Mouse (Mus musculus) midbrain, embryonic 16.5 days (tissue): ENCODE measurements around the gene Nup214. TPM values are rescaled to one million over a fixed set of nuclear protein-coding genes. Genes with fewer than 3 reads are reported as not detected.

Source experiments
- ATAC-seq: fragments of 200-750 bp; cut with Nextera tagmentation; 2 replicates; pipeline ENCODE4 v1.8.0; 2017; ENCODE audit warnings: moderate TSS enrichment
- H3K27ac ChIP-seq: fragments of 300-500 bp; sonication (generic); 2 replicates; pipeline ENCODE4 v1.5.1; 2014; ENCODE audit warnings: mild to moderate bottlenecking, low read length, mixed read lengths
- H3K27me3 ChIP-seq: fragments of 300-500 bp; sonication (generic); 2 replicates; pipeline ENCODE4 v1.6.1; 2014; ENCODE audit warnings: low read depth, low read length, mixed read lengths; ENCODE audit not compliant: control insufficient read depth, insufficient read depth
- H3K36me3 ChIP-seq: fragments of 300-500 bp; sonication (generic); 2 replicates; pipeline ENCODE4 v1.6.1; 2014; ENCODE audit warnings: mild to moderate bottlenecking, low read length, moderate library complexity, mixed read lengths; ENCODE audit not compliant: control insufficient read depth, insufficient read depth
- H3K4me1 ChIP-seq: fragments of 300-500 bp; sonication (generic); 2 replicates; pipeline ENCODE4 v1.6.1; 2014; ENCODE audit warnings: mild to moderate bottlenecking, low read length, mixed read lengths; ENCODE audit not compliant: control insufficient read depth, insufficient read depth
- H3K4me2 ChIP-seq: fragments of 300-500 bp; sonication (generic); 2 replicates; pipeline ENCODE4 v1.6.1; 2014; ENCODE audit warnings: mild to moderate bottlenecking, low read length, mixed read lengths
- H3K4me3 ChIP-seq: fragments of 300-500 bp; sonication (generic); 2 replicates; pipeline ENCODE4 v1.5.1; 2014; ENCODE audit warnings: low read depth, mild to moderate bottlenecking, low read length, moderate library complexity, mixed read lengths
- H3K9ac ChIP-seq: fragments of 300-500 bp; sonication (generic); 2 replicates; pipeline ENCODE4 v1.6.1; 2014; ENCODE audit warnings: low read depth, low read length, mixed read lengths
- H3K9me3 ChIP-seq: fragments of 300-500 bp; sonication (generic); replicated peaks from 2 replicates; pipeline ENCODE4 v1.6.1; 2014; ENCODE audit warnings: mild to moderate bottlenecking, low read length, mixed read lengths; ENCODE audit not compliant: control insufficient read depth, poor library complexity, severe bottlenecking
- WGBS: fragments of 180-500 bp; shearing (Covaris S2); extraction: QIAGEN DNeasy Blood & Tissue Kit; methylation state at CpG from one replicate; pipeline ENCODE4 v1.1.7; 2014; 5-methylcytosine and 5-hydroxymethylcytosine counted together
- polyA plus RNA-seq: library from polyadenylated mRNA; unstranded; fragments of >200 nt; fragmentation: Nextera tagmentation; extraction: Ambion mirVana; gene quantifications from 2 replicates; pipeline ENCODE4 v1.2.1, GENCODE M21; 2015

The Nup214 gene
- polyA plus RNA-seq, 1 experiment from 2014 or later, result 63.9 TPM

GRCm38 (mm10) chr2:32077744-32078143, 103.5 kb downstream of the Nup214 start:
- no peaks in the 10 kb centered on the region for H3K36me3 ChIP-seq
- no peak overlapping the region for H3K27ac ChIP-seq
- no peaks in the 10 kb centered on the region for H3K9me3 ChIP-seq
- H3K4me2 ChIP-seq, result no peak overlapping the region
- peaks cover 14% of the 10 kb centered on the region for H3K27me3 ChIP-seq
- no peak for ATAC-seq
- no peaks in the 10 kb centered on the region; the same call in 1 of the 2 replicates for H3K4me1 ChIP-seq
- no peak overlapping the region for H3K4me3 ChIP-seq
- no peak overlapping the region for H3K9ac ChIP-seq
- 79% methylated on average over 10 of the region's 10 CpGs for WGBS

- H3K9ac ChIP-seq, result no peak overlapping the region
- 52% methylated on average over 8 of the region's 8 CpGs for WGBS
- H3K4me3 ChIP-seq, result no peak overlapping the region
- no peaks in the 10 kb centered on the region for H3K9me3 ChIP-seq
- H3K27me3 ChIP-seq, result peaks cover 19% of the 10 kb centered on the region
- H3K4me2 ChIP-seq, result no peak overlapping the region
- H3K4me1 ChIP-seq, result peaks cover 6% of the 10 kb centered on the region; the same call in 1 of the 2 replicates
- no peak for ATAC-seq
- no peak overlapping the region for H3K27ac ChIP-seq
- no peaks in the 10 kb centered on the region for H3K36me3 ChIP-seq
Measured at GRCm38 (mm10) chr2:32078522-32078921, 104.3 kb downstream of the Nup214 start.

- Histone ChIP-seq H3K9me3 (no peaks in the 10 kb centered on the region), H3K27ac (no peak overlapping the region), H3K4me3 (no peak overlapping the region), H3K4me2 (no peak overlapping the region), H3K36me3 (no peaks in the 10 kb centered on the region), H3K27me3 (peaks cover 26% of the 10 kb centered on the region), H3K9ac (no peak overlapping the region), H3K4me1 (peaks cover 12% of the 10 kb centered on the region; the same call in 1 of the 2 replicates)
- WGBS, result 90% methylated on average over 14 of the region's 14 CpGs
- ATAC-seq, result no peak
Measured at GRCm38 (mm10) chr2:32079191-32079725, 105.0 kb downstream of the Nup214 start.

- Histone ChIP-seq H3K27ac (no peak overlapping the region), H3K36me3 (no peaks in the 10 kb centered on the region), H3K4me1 (peaks cover 12% of the 10 kb centered on the region; the same call in 1 of the 2 replicates), H3K9me3 (no peaks in the 10 kb centered on the region), H3K4me2 (no peak overlapping the region), H3K27me3 (peaks cover 33% of the 10 kb centered on the region), H3K9ac (no peak overlapping the region), H3K4me3 (no peak overlapping the region)
- WGBS, result 88% methylated on average over 3 of the region's 3 CpGs
- ATAC-seq, result no peak
Measured at GRCm38 (mm10) chr2:32080681-32081080, 106.4 kb downstream of the Nup214 start.

- Histone ChIP-seq H3K27ac (no peak overlapping the region), H3K4me3 (no peak overlapping the region), H3K4me2 (no peak overlapping the region), H3K27me3 (peaks cover 33% of the 10 kb centered on the region), H3K9me3 (no peaks in the 10 kb centered on the region), H3K4me1 (peaks cover 12% of the 10 kb centered on the region; the same call in 1 of the 2 replicates), H3K9ac (no peak overlapping the region), H3K36me3 (no peaks in the 10 kb centered on the region)
- WGBS, result 84% methylated on average over 14 of the region's 14 CpGs
- ATAC-seq, result no peak
Measured at GRCm38 (mm10) chr2:32081296-32081929, 107.2 kb downstream of the Nup214 start.

GRCm38 (mm10) chr2:32082229-32082628, 108.0 kb downstream of the Nup214 start:
- 33% methylated on average over 2 of the region's 2 CpGs for WGBS
- Histone ChIP-seq H3K27ac (no peak overlapping the region), H3K9me3 (no peaks in the 10 kb centered on the region), H3K27me3 (peaks cover 33% of the 10 kb centered on the region), H3K4me2 (no peak overlapping the region), H3K36me3 (no peaks in the 10 kb centered on the region), H3K4me1 (peaks cover 12% of the 10 kb centered on the region; the same call in 1 of the 2 replicates), H3K4me3 (no peak overlapping the region), H3K9ac (no peak overlapping the region)
- ATAC-seq, result no peak

GRCm38 (mm10) chr2:32083159-32084011, 109.1 kb downstream of the Nup214 start:
- H3K36me3 ChIP-seq, result no peaks in the 10 kb centered on the region
- peak overlapping the region; percentile 72 for H3K9ac ChIP-seq
- H3K27me3 ChIP-seq, result peaks cover 43% of the 10 kb centered on the region
- H3K4me2 ChIP-seq, result peak overlapping the region; percentile 100
- peaks cover 13% of the 10 kb centered on the region; the same call in 1 of the 2 replicates for H3K4me1 ChIP-seq
- WGBS, result under 1% methylated on average over 86 of the region's 91 CpGs
- no peaks in the 10 kb centered on the region for H3K9me3 ChIP-seq
- H3K4me3 ChIP-seq, result peak overlapping the region; percentile 78
- ATAC-seq, result no peak
- H3K27ac ChIP-seq, result no peak overlapping the region

GRCm38 (mm10) chr2:32084111-32084871, 110.1 kb downstream of the Nup214 start, which contains the start of gene Fam78a:
Fam78a (minus strand) TSS chr2:32084857.
- ATAC-seq, result peak; percentile 84
- no peaks in the 10 kb centered on the region for H3K9me3 ChIP-seq
- peak within 1 kb of the TSS; percentile 100 for H3K4me2 ChIP-seq
- H3K36me3 ChIP-seq, result no peaks in the 10 kb centered on the region
- peak within 1 kb of the TSS; percentile 78 for H3K4me3 ChIP-seq
- WGBS, result 0% methylated on average over 64 of the region's 68 CpGs
- H3K27ac ChIP-seq, result no peak within 1 kb of the TSS
- peaks cover 16% of the 10 kb centered on the region; the same call in 1 of the 2 replicates for H3K4me1 ChIP-seq
- H3K9ac ChIP-seq, result peak within 1 kb of the TSS; percentile 72
- peaks cover 45% of the 10 kb centered on the region for H3K27me3 ChIP-seq
